Mouse (Mus musculus) gastrocnemius, postnatal 14 days (tissue): ENCODE results near the gene Irf9. TPM values are rescaled to one million over a fixed set of nuclear protein-coding genes. Genes with fewer than 3 reads are reported as not detected.
A peak's percentile ranks its signal among the peaks of the same experiment; 100 is the strongest.

Experiments used
- DNase-seq: peaks from one replicate; pipeline ENCODE4 v3.0.0; 2021; ENCODE audit warnings: mixed read lengths
- intact Hi-C: fragments of 180-260 bp; cut with DNase I; formaldehyde crosslinking; loops from one replicate; pipeline ENCODE4 v1.15.1; 2025; ENCODE audit warnings: low total_unique reads
- long read RNA-seq, 2 experiments: library from polyadenylated mRNA; stranded (forward); transcript quantifications; one replicate each; pipeline ENCODE4 v2.0.0; 2021
- total RNA-seq, 2 experiments: library from RNA; stranded (reverse); gene quantifications; 2 replicates each; pipeline ENCODE4 v1.2.3; 2021

Irf9 gene
- total RNA-seq: 1 to 10 TPM; 3.9 to 4.8 TPM
- long read RNA-seq, experiment 1, partial matches to known transcripts: 0 of 5 reads
- long read RNA-seq, experiment 1, other reads (novel, unspliced or antisense): 1 of 5 reads
- long read RNA-seq, experiment 2, partial matches to known transcripts: 1 of 5 reads
- long read RNA-seq, experiment 2, other reads (novel, unspliced or antisense): 0 of 5 reads

- intact Hi-C loops: no loop called here
Measured at GRCm38 (mm10) chr14:55603271-55603632, at the start of gene Irf9. TSS of gene Irf9 (plus strand) at chr14:55603571.

GRCm38 (mm10) chr14:55554635-55555034, 48.7 kb upstream of the Irf9 start:
- intact Hi-C loops: no loop called here
- no peak for DNase-seq

More at GRCm38 (mm10) chr14:55603271-55603632, at the start of gene Irf9:
- DNase-seq: no peak

- intact Hi-C loops: loop anchor here (2.0 kb wide), 1 partner anchor 57 kb away; no protein-coding TSS in a partner anchor
- DNase-seq: no peak
Measured at GRCm38 (mm10) chr14:55555788-55556187, 47.6 kb upstream of the Irf9 start.

- DNase-seq: peak; percentile 81
- intact Hi-C loops: loop anchor here (2.0 kb wide), 1 partner anchor 58 kb away; no protein-coding TSS in a partner anchor
Measured at GRCm38 (mm10) chr14:55557003-55557402, 46.4 kb upstream of the Irf9 start.

- intact Hi-C loops: loop anchor here (2.0 kb wide), 1 partner anchor 59 kb away; no protein-coding TSS in a partner anchor
- no peak for DNase-seq
Measured at GRCm38 (mm10) chr14:55557587-55557986, 45.8 kb upstream of the Irf9 start.

GRCm38 (mm10) chr14:55558740-55559448, 44.5 kb upstream of the Irf9 start:
- no peak for DNase-seq
- intact Hi-C loops: no loop called here

GRCm38 (mm10) chr14:55559799-55560201, 43.6 kb upstream of the Irf9 start, which contains the start of gene Dcaf11:
TSS of gene Dcaf11 (plus strand) at chr14:55560006.
- intact Hi-C loops: no loop called here

GRCm38 (mm10) chr14:55560202-55561073, 42.9 kb upstream of the Irf9 start, which contains the start of gene A730061H03Rik:
TSS of gene A730061H03Rik (minus strand) at chr14:55560406.
- intact Hi-C loops: no loop called here

More at GRCm38 (mm10) chr14:55559799-55560201, 43.6 kb upstream of the Irf9 start, which contains the start of gene Dcaf11:
- peak; percentile 93 for DNase-seq

GRCm38 (mm10) chr14:55561860-55562259, 41.5 kb upstream of the Irf9 start:
- no peak for DNase-seq
- intact Hi-C loops: no loop called here

More at GRCm38 (mm10) chr14:55560202-55561073, 42.9 kb upstream of the Irf9 start, which contains the start of gene A730061H03Rik:
- DNase-seq: peak; percentile 99

- DNase-seq: no peak
- intact Hi-C loops: no loop called here
Measured at GRCm38 (mm10) chr14:55563249-55563648, 40.1 kb upstream of the Irf9 start.

- intact Hi-C loops: no loop called here
- DNase-seq: no peak
Measured at GRCm38 (mm10) chr14:55565748-55566147, 37.6 kb upstream of the Irf9 start.

- intact Hi-C loops: no loop called here
Measured at GRCm38 (mm10) chr14:55567496-55567895, 35.9 kb upstream of the Irf9 start.

GRCm38 (mm10) chr14:55570588-55570987, 32.8 kb upstream of the Irf9 start:
- DNase-seq: no peak
- intact Hi-C loops: no loop called here

More at GRCm38 (mm10) chr14:55567496-55567895, 35.9 kb upstream of the Irf9 start:
- DNase-seq: no peak

GRCm38 (mm10) chr14:55571760-55572159, 31.6 kb upstream of the Irf9 start:
- intact Hi-C loops: no loop called here
- no peak for DNase-seq

- peak; percentile 79 for DNase-seq
- intact Hi-C loops: no loop called here
Measured at GRCm38 (mm10) chr14:55575302-55575701, 28.1 kb upstream of the Irf9 start, which contains the start of gene Fitm1. TSS of gene Fitm1 (plus strand) at chr14:55575617.

GRCm38 (mm10) chr14:55575711-55576110, 27.7 kb upstream of the Irf9 start:
- DNase-seq: peak; percentile 27
- intact Hi-C loops: no loop called here

GRCm38 (mm10) chr14:55576376-55576775, 27.0 kb upstream of the Irf9 start:
- intact Hi-C loops: no loop called here
- peak; percentile 58 for DNase-seq

GRCm38 (mm10) chr14:55577871-55578667, 25.3 kb upstream of the Irf9 start, which contains the start of gene Psme1:
TSS of gene Psme1 (plus strand) at chr14:55578123.
- intact Hi-C loops: no loop called here
- DNase-seq: peak; percentile 82
